29 mouse cellular contexts compared by ENCODE assay signal in genomic region chr17:23604394-23604793, GRCm38 (mm10). TPM values are rescaled to one million over a fixed set of nuclear protein-coding genes. Genes with fewer than 3 reads are reported as not detected.
DNase-seq lines count a peak whose midpoint lies in the region; ATAC-seq and TF ChIP-seq lines count a peak whose summit lies in the region.
"Had no signal": no experiment of that assay in that cellular context is flagged by ENCODE, and none has a peak within 500 bp of the region (broad histone marks: within the 10 kb centered on the region; RNA-seq: fewer than 3 reads in every experiment).

No protein-coding gene starts in this region.

- no peak for TF ChIP-seq POLR2A in MEL (IDR thresholded peaks at IDR 0.05; ENCODE audit: control insufficient read depth in 1 of 2, insufficient read depth in 1 of 2, low read depth in 1 of 2, low read length in 2 of 2, poor library complexity in 1 of 2)

- no peak for ATAC-seq in intestine, postnatal 0 days
- no peak for ATAC-seq in intestine, embryonic 16.5 days
- ATAC-seq in midbrain, embryonic 15.5 days (replicated peaks): no peak

- no peak overlapping the region for H3K4me3 ChIP-seq in intestine, postnatal 0 days (ENCODE audit: low read depth, low read length)
- no peak overlapping the region for H3K4me3 ChIP-seq in intestine, embryonic 16.5 days (ENCODE audit: low read length)
- no peak overlapping the region for H3K4me3 ChIP-seq in MEL (ENCODE audit: control insufficient read depth in 1 of 2, insufficient read depth in 1 of 2, low read depth in 2 of 2, low read length in 2 of 2)
- H3K4me3 ChIP-seq in midbrain, embryonic 15.5 days: no peak overlapping the region
- H3K4me3 ChIP-seq: embryonic facial prominence, embryonic 12.5 days; forebrain, embryonic 12.5 days; gastrocnemius, adult 2 months; hindbrain, embryonic 10.5 days; limb, embryonic 13.5 days; liver, embryonic 15.5 days; midbrain, embryonic 10.5 days had no signal

- peak; percentile 23 for DNase-seq in thymus, postnatal 14 days
- no peak for DNase-seq in thymus, postnatal 25 days
- peak; percentile 33 for DNase-seq in MEL (ENCODE audit: low read depth, low spot score)
- DNase-seq in layer of hippocampus, adult 9-11 months: no peak
- DNase-seq: adrenal gland, postnatal 14 days; gastrocnemius, adult 2 months; heart, postnatal 10 days; kidney, adult 18-20 months; layer of hippocampus, postnatal 36 days; thymus, adult 2 months had no signal

- peak; percentile 43 for TF ChIP-seq CTCF in intestine, postnatal 0 days (IDR thresholded peaks at IDR 0.05; ENCODE audit: low read depth)
- peak in 2 of 3 experiments; percentile 42; a peak in 4 of 6 replicates for TF ChIP-seq CTCF in MEL (IDR thresholded peaks at IDR 0.05 in 2 of 3, conservative IDR thresholded peaks at IDR 0.05 in 1 of 3; ENCODE audit: control insufficient read depth in 1 of 3, insufficient read depth in 1 of 3, low read depth in 2 of 3, low read length in 3 of 3, poor library complexity in 1 of 3, severe bottlenecking in 1 of 3)

- H3K79me2 ChIP-seq in MEL (ENCODE audit: control insufficient read depth, insufficient read depth, low read length, poor library complexity): no peaks in the 10 kb centered on the region; the same call in 1 of the 2 replicates

- no peak overlapping the region for H3K9ac ChIP-seq in intestine, postnatal 0 days (ENCODE audit: low read depth, low read length)
- H3K9ac ChIP-seq in intestine, embryonic 16.5 days (ENCODE audit: low read depth, low read length): no peak overlapping the region
- no peak overlapping the region for H3K9ac ChIP-seq in MEL (ENCODE audit: control insufficient read depth, low read depth, low read length, poor library complexity, severe bottlenecking)
- no peak overlapping the region for H3K9ac ChIP-seq in midbrain, embryonic 15.5 days
- H3K9ac ChIP-seq: embryonic facial prominence, embryonic 12.5 days; forebrain, embryonic 12.5 days; limb, embryonic 13.5 days; liver, embryonic 15.5 days had no signal

- no peak for TF ChIP-seq EP300 in MEL (IDR thresholded peaks at IDR 0.05; ENCODE audit: low read depth in 1 of 2, low read length in 2 of 2)

- H3K9me3 ChIP-seq in intestine, postnatal 0 days (ENCODE audit: control insufficient read depth): no peaks in the 10 kb centered on the region
- H3K9me3 ChIP-seq in intestine, embryonic 16.5 days (ENCODE audit: control insufficient read depth, low read length): no peaks in the 10 kb centered on the region
- no peaks in the 10 kb centered on the region for H3K9me3 ChIP-seq in MEL (replicated peaks; ENCODE audit: insufficient read depth, low read length)
- no peaks in the 10 kb centered on the region for H3K9me3 ChIP-seq in midbrain, embryonic 15.5 days
- H3K9me3 ChIP-seq: embryonic facial prominence, embryonic 12.5 days; forebrain, embryonic 12.5 days; G1E; hindbrain, embryonic 10.5 days; limb, embryonic 13.5 days; liver, embryonic 15.5 days; midbrain, embryonic 10.5 days had no signal

- WGBS in intestine, postnatal 0 days: 82% methylated on average over 7 of the region's 7 CpGs
- 87% methylated on average over 7 of the region's 7 CpGs for WGBS in intestine, embryonic 16.5 days
- WGBS in midbrain, embryonic 15.5 days: 82% methylated on average over 7 of the region's 7 CpGs

- H3K4me1 ChIP-seq in intestine, postnatal 0 days (replicated peaks; ENCODE audit: control insufficient read depth, insufficient read depth, low read length): peaks cover 4% of the 10 kb centered on the region; the same call in 1 of the 2 replicates
- peaks cover 5% of the 10 kb centered on the region; the same call in 1 of the 2 replicates for H3K4me1 ChIP-seq in intestine, embryonic 16.5 days (ENCODE audit: control insufficient read depth, insufficient read depth, low read length)
- H3K4me1 ChIP-seq in MEL (ENCODE audit: control insufficient read depth in 1 of 2, insufficient read depth in 2 of 2, low read length in 2 of 2): peaks cover 0 to 7% of the 10 kb centered on the region in 2 experiments; a peak in 2 of 4 replicates
- peaks cover 3% of the 10 kb centered on the region; the same call in 1 of the 2 replicates for H3K4me1 ChIP-seq in midbrain, embryonic 15.5 days

- no peaks in the 10 kb centered on the region for H3K27me3 ChIP-seq in intestine, postnatal 0 days (replicated peaks; ENCODE audit: control insufficient read depth, insufficient read depth, low read length)
- H3K27me3 ChIP-seq in intestine, embryonic 16.5 days (replicated peaks; ENCODE audit: control insufficient read depth, insufficient read depth, low read length): no peaks in the 10 kb centered on the region
- H3K27me3 ChIP-seq in MEL (ENCODE audit: control insufficient read depth in 1 of 2, insufficient read depth in 2 of 2, low read length in 2 of 2): no peaks in the 10 kb centered on the region
- no peaks in the 10 kb centered on the region for H3K27me3 ChIP-seq in midbrain, embryonic 15.5 days (replicated peaks)
- H3K27me3 ChIP-seq: embryonic facial prominence, embryonic 12.5 days; limb, embryonic 13.5 days; liver, embryonic 15.5 days had no signal

- no peaks in the 10 kb centered on the region for H3K36me3 ChIP-seq in intestine, postnatal 0 days (ENCODE audit: control insufficient read depth, insufficient read depth)
- H3K36me3 ChIP-seq in intestine, embryonic 16.5 days (ENCODE audit: control insufficient read depth, insufficient read depth, low read length): no peaks in the 10 kb centered on the region
- peaks cover 0 to 5% of the 10 kb centered on the region in 2 experiments; a peak in 2 of 4 replicates for H3K36me3 ChIP-seq in MEL (ENCODE audit: control insufficient read depth in 1 of 2, insufficient read depth in 2 of 2, low read length in 2 of 2)
- H3K36me3 ChIP-seq in midbrain, embryonic 15.5 days (replicated peaks): no peaks in the 10 kb centered on the region
- H3K36me3 ChIP-seq: embryonic facial prominence, embryonic 12.5 days; forebrain, embryonic 12.5 days; G1E; hindbrain, embryonic 10.5 days; limb, embryonic 13.5 days; liver, embryonic 15.5 days; midbrain, embryonic 10.5 days had no signal

- H3K4me2 ChIP-seq in intestine, postnatal 0 days (replicated peaks; ENCODE audit: low read depth): no peak overlapping the region
- H3K4me2 ChIP-seq in intestine, embryonic 16.5 days (ENCODE audit: low read depth, low read length): no peak overlapping the region
- H3K4me2 ChIP-seq in midbrain, embryonic 15.5 days: no peak overlapping the region
- H3K4me2 ChIP-seq: embryonic facial prominence, embryonic 12.5 days; forebrain, embryonic 12.5 days; heart, embryonic 11.5 days; limb, embryonic 13.5 days; liver, embryonic 15.5 days had no signal

- H3K27ac ChIP-seq in intestine, postnatal 0 days (ENCODE audit: low read depth, low read length): no peak overlapping the region
- no peak overlapping the region for H3K27ac ChIP-seq in intestine, embryonic 16.5 days (ENCODE audit: low read length)
- no peak overlapping the region for H3K27ac ChIP-seq in MEL (ENCODE audit: control insufficient read depth, low read depth, low read length)
- H3K27ac ChIP-seq in midbrain, embryonic 15.5 days: no peak overlapping the region
- H3K27ac ChIP-seq: embryonic facial prominence, embryonic 12.5 days; forebrain, embryonic 12.5 days; gastrocnemius, adult 2 months; hindbrain, embryonic 10.5 days; limb, embryonic 13.5 days; liver, embryonic 15.5 days; midbrain, embryonic 10.5 days had no signal

- TF ChIP-seq RAD21 in MEL (IDR thresholded peaks at IDR 0.05; ENCODE audit: low read depth, low read length): no peak

RNA-seq across cellular contexts. Expression of gene Zscan10, which starts 3.7 kb away (rescaled TPM):
- polyA plus RNA-seq in intestine, postnatal 0 days (2015; fragmentation: Nextera tagmentation; extraction: Ambion mirVana): not detected in 2 replicates
- 0.09 TPM in 1 of 2 replicates, not detected in the other for polyA plus RNA-seq in intestine, embryonic 16.5 days (2015; fragmentation: Nextera tagmentation; extraction: Ambion mirVana)
- total RNA-seq in MEL (2012; rRNA removed): not detected in 2 replicates
- under 1 TPM in 1 of 2 experiments, not detected in 1; 0.08 TPM for polyA plus RNA-seq in MEL (2012; ENCODE audit: insufficient read depth in 1 of 2, insufficient read length in 2 of 2, low read depth in 1 of 2, low replicate concordance in 2 of 2, missing spikeins in 1 of 2)
- polyA plus RNA-seq in midbrain, embryonic 15.5 days (2015; fragmentation: Nextera tagmentation; extraction: Ambion mirVana): not detected in 2 replicates
- total RNA-seq: adrenal gland, postnatal 14 days; gastrocnemius, adult 2 months; gastrocnemius, postnatal 4 days; heart, postnatal 10 days; layer of hippocampus, adult 18-20 months; layer of hippocampus, postnatal 36 days; left cerebral cortex, postnatal 14 days; midbrain, postnatal 0 days had no signal
- polyA plus RNA-seq: cortical plate, adult 2 months; heart, embryonic 11.5 days; kidney, embryonic 16.5 days; liver, embryonic 15.5 days; midbrain, postnatal 0 days; neural tube, embryonic 14.5 days; stomach, embryonic 16.5 days had no signal

RNA-seq across cellular contexts. Expression of gene Zfp13, which starts 5.1 kb away (rescaled TPM):
- polyA plus RNA-seq in intestine, postnatal 0 days (2015; fragmentation: Nextera tagmentation; extraction: Ambion mirVana): 3.1 and 3.4 TPM in 2 replicates
- 8.6 and 8.8 TPM in 2 replicates for polyA plus RNA-seq in intestine, embryonic 16.5 days (2015; fragmentation: Nextera tagmentation; extraction: Ambion mirVana)
- total RNA-seq in MEL (2012; rRNA removed): 0.08 and 0.16 TPM in 2 replicates
- polyA plus RNA-seq in MEL (2012; ENCODE audit: insufficient read depth in 1 of 2, insufficient read length in 2 of 2, low read depth in 1 of 2, low replicate concordance in 2 of 2, missing spikeins in 1 of 2): under 1 TPM in 1 of 2 experiments, not detected in 1; 0.38 TPM
- polyA plus RNA-seq in midbrain, embryonic 15.5 days (2015; fragmentation: Nextera tagmentation; extraction: Ambion mirVana): 30.4 and 31.9 TPM in 2 replicates
- total RNA-seq: G1E had no signal

RNA-seq across cellular contexts. Expression of gene Zfp213, which starts 40.4 kb away (rescaled TPM):
- polyA plus RNA-seq in intestine, postnatal 0 days (2015; fragmentation: Nextera tagmentation; extraction: Ambion mirVana): 8.1 and 8.2 TPM in 2 replicates
- 16.0 and 16.8 TPM in 2 replicates for polyA plus RNA-seq in intestine, embryonic 16.5 days (2015; fragmentation: Nextera tagmentation; extraction: Ambion mirVana)
- 3.4 and 3.8 TPM in 2 replicates for total RNA-seq in MEL (2012; rRNA removed)
- 1 to 10 TPM in 1 of 2 experiments, not detected in 1; 3.0 TPM for polyA plus RNA-seq in MEL (2012; ENCODE audit: insufficient read depth in 1 of 2, insufficient read length in 2 of 2, low read depth in 1 of 2, low replicate concordance in 2 of 2, missing spikeins in 1 of 2)
- 19.4 and 19.7 TPM in 2 replicates for polyA plus RNA-seq in midbrain, embryonic 15.5 days (2015; fragmentation: Nextera tagmentation; extraction: Ambion mirVana)

RNA-seq across cellular contexts. Expression of gene Mmp25, which starts 40.7 kb away (rescaled TPM):
- 0.13 and 0.16 TPM in 2 replicates for polyA plus RNA-seq in intestine, postnatal 0 days (2015; fragmentation: Nextera tagmentation; extraction: Ambion mirVana)
- polyA plus RNA-seq in intestine, embryonic 16.5 days (2015; fragmentation: Nextera tagmentation; extraction: Ambion mirVana): 0.64 and 0.70 TPM in 2 replicates
- 0.03 TPM in 1 of 2 replicates, not detected in the other for total RNA-seq in MEL (2012; rRNA removed)
- polyA plus RNA-seq in MEL (2012; ENCODE audit: insufficient read depth in 1 of 2, insufficient read length in 2 of 2, low read depth in 1 of 2, low replicate concordance in 2 of 2, missing spikeins in 1 of 2): under 1 TPM in 1 of 2 experiments, not detected in 1; 0.01 TPM
- 1.2 and 1.7 TPM in 2 replicates for polyA plus RNA-seq in midbrain, embryonic 15.5 days (2015; fragmentation: Nextera tagmentation; extraction: Ambion mirVana)
- polyA plus RNA-seq: G1E had no signal

RNA-seq across cellular contexts. Expression of gene Bicdl2, which starts 55.9 kb away (rescaled TPM):
- polyA plus RNA-seq in intestine, postnatal 0 days (2015; fragmentation: Nextera tagmentation; extraction: Ambion mirVana): 7.8 and 8.5 TPM in 2 replicates
- 5.8 and 6.5 TPM in 2 replicates for polyA plus RNA-seq in intestine, embryonic 16.5 days (2015; fragmentation: Nextera tagmentation; extraction: Ambion mirVana)
- total RNA-seq in MEL (2012; rRNA removed): 0.08 TPM in 1 of 2 replicates, not detected in the other
- under 1 TPM in 1 of 2 experiments, not detected in 1; 0.17 TPM for polyA plus RNA-seq in MEL (2012; ENCODE audit: insufficient read depth in 1 of 2, insufficient read length in 2 of 2, low read depth in 1 of 2, low replicate concordance in 2 of 2, missing spikeins in 1 of 2)
- 0.22 TPM in 1 of 2 replicates, not detected in the other for polyA plus RNA-seq in midbrain, embryonic 15.5 days (2015; fragmentation: Nextera tagmentation; extraction: Ambion mirVana)
- total RNA-seq: adrenal gland, postnatal 14 days; G1E; gastrocnemius, adult 2 months; gastrocnemius, postnatal 4 days; heart, postnatal 10 days; layer of hippocampus, adult 18-20 months; layer of hippocampus, postnatal 36 days; left cerebral cortex, postnatal 14 days; midbrain, postnatal 0 days had no signal
- polyA plus RNA-seq: G1E; liver, embryonic 15.5 days had no signal

Comparison
In these comparisons a context has a peak if more than half of its experiments do, and no peak if none do; other contexts are left out.
1. DNase-seq: peak in thymus, postnatal 14 days (single experiment) and MEL (single experiment); none in thymus, postnatal 25 days (single experiment) and layer of hippocampus, adult 9-11 months (single experiment).